Mouse (Mus musculus): ENCODE measurements around the gene Lmna.

Gene Lmna

GRCm38 (mm10) chr3:88467116-88467824 is 42.5 kb downstream of the Lmna start:
- DNase-seq, result peak; percentile 79

- no peak for DNase-seq
Observed at GRCm38 (mm10) chr3:88465127-88465526, 44.6 kb downstream of the Lmna start.

- no peak for DNase-seq
Observed at GRCm38 (mm10) chr3:88464425-88464824, 45.3 kb downstream of the Lmna start.

GRCm38 (mm10) chr3:88460983-88461696 is 48.6 kb downstream of the Lmna start, which contains the start of gene Sema4a:
Gene Sema4a, minus strand, starts transcription at chr3:88461182.
- DNase-seq, result no peak

- no peak for DNase-seq
Observed at GRCm38 (mm10) chr3:88460029-88460428, 49.7 kb downstream of the Lmna start.

GRCm38 (mm10) chr3:88458778-88459219 is 51.0 kb downstream of the Lmna start:
- DNase-seq, result no peak

GRCm38 (mm10) chr3:88456746-88457532 is 52.8 kb downstream of the Lmna start:
- DNase-seq, result no peak

- DNase-seq, result peak; percentile 95
Observed at GRCm38 (mm10) chr3:88456313-88456712, 53.4 kb downstream of the Lmna start.

GRCm38 (mm10) chr3:88455588-88456264 is 54.0 kb downstream of the Lmna start:
- DNase-seq, result peak; percentile 86

- DNase-seq, result peak; percentile 76
Observed at GRCm38 (mm10) chr3:88454762-88455587, 54.8 kb downstream of the Lmna start.

GRCm38 (mm10) chr3:88453986-88454385 is 55.8 kb downstream of the Lmna start:
- DNase-seq, result no peak

GRCm38 (mm10) chr3:88453369-88453768 is 56.4 kb downstream of the Lmna start:
- no peak for DNase-seq

GRCm38 (mm10) chr3:88452716-88453115 is 57.0 kb downstream of the Lmna start:
- no peak for DNase-seq

GRCm38 (mm10) chr3:88452246-88452645 is 57.5 kb downstream of the Lmna start:
- DNase-seq, result no peak

- no peak for DNase-seq
Observed at GRCm38 (mm10) chr3:88450379-88451131, 59.2 kb downstream of the Lmna start.

- DNase-seq, result no peak
Observed at GRCm38 (mm10) chr3:88449395-88450023, 60.2 kb downstream of the Lmna start.

GRCm38 (mm10) chr3:88448443-88448842 is 61.3 kb downstream of the Lmna start:
- DNase-seq, result no peak

- DNase-seq, result no peak
Observed at GRCm38 (mm10) chr3:88447676-88448183, 62.0 kb downstream of the Lmna start.

GRCm38 (mm10) chr3:88446471-88447123 is 63.2 kb downstream of the Lmna start:
- no peak for DNase-seq

GRCm38 (mm10) chr3:88442888-88443287 is 66.9 kb downstream of the Lmna start:
- DNase-seq, result no peak
